Mouse (Mus musculus): ENCODE data around the gene Lamtor4.

DNA sequence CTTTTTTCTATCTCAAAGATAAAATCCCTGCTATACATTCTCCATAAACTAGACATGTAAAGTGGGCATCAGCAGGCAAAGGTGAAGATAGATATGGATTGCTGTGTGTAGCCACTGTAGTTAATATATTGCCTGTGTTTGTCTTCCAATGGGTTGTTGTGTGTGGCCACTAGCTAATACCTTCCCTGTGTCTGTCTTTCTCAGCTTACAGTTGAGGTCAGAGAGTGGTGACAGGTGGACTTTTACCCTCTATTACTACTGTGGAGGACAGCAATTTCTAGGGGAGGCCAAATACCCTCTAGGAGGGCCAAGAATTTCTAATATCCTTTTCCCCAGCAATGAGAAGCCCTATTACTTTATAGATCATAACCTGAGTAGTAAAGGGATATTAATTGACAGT lies 21.1 kb upstream of the Lamtor4 start:
- TF ChIP-seq MYOD1 (IDR thresholded peaks at IDR 0.05; ENCODE audit: control insufficient read depth in 1 of 3, insufficient read length in 2 of 3, low read depth in 2 of 3) = no peak
- TF ChIP-seq POLR2A (IDR thresholded peaks at IDR 0.05; ENCODE audit: insufficient read length, low read depth) = no peak
- TF ChIP-seq MAX (IDR thresholded peaks at IDR 0.05; ENCODE audit: low read depth) = no peak
- TF ChIP-seq REST (IDR thresholded peaks at IDR 0.05; ENCODE audit: insufficient read depth, insufficient read length) = no peak

Data from myocyte (in vitro differentiated cells).